Mouse (Mus musculus) ES-E14 (cell line): ENCODE measurements around the gene Ankrd13b. TPM values are rescaled to one million over a fixed set of nuclear protein-coding genes. Genes with fewer than 3 reads are reported as not detected.

ENCODE experiments used
- DNase-seq: peaks from one replicate; pipeline ENCODE4 v3.0.0-alpha.2; 2013; ENCODE audit warnings: low read depth, low spot score
- H3K27ac ChIP-seq: 2 replicates; pipeline ENCODE4 v1.5.1; 2012; ENCODE audit warnings: low read depth, mild to moderate bottlenecking, low read length, moderate library complexity, mixed read lengths; ENCODE audit not compliant: poor library complexity, insufficient read depth, severe bottlenecking
- H3K36me3 ChIP-seq: 2 replicates; pipeline ENCODE4 v1.6.1; 2012; ENCODE audit warnings: mild to moderate bottlenecking, low read length, moderate library complexity, mixed read lengths; ENCODE audit not compliant: control insufficient read depth, poor library complexity, insufficient read depth, severe bottlenecking
- H3K4me1 ChIP-seq, 2 experiments: fragments of 150-350 bp in 1 of 2; sonication (generic) in 1 of 2; 2 replicates each; pipeline ENCODE4 v1.6.1; 2012; ENCODE audit warnings: low read length in 2 of 2, mild to moderate bottlenecking in 1 of 2, mixed read lengths in 1 of 2; ENCODE audit not compliant: control insufficient read depth in 2 of 2, insufficient read depth in 2 of 2, poor library complexity in 1 of 2
- H3K4me3 ChIP-seq, 2 experiments: fragments of 150-350 bp in 1 of 2; sonication (generic) in 1 of 2; 2 replicates each; pipeline ENCODE4 v1.5.1; 2012; ENCODE audit warnings: low read length in 2 of 2, low read depth in 1 of 2, mild to moderate bottlenecking in 1 of 2, mixed read lengths in 1 of 2; ENCODE audit not compliant: insufficient read depth in 1 of 2, poor library complexity in 1 of 2, severe bottlenecking in 1 of 2
- H3K9ac ChIP-seq: 2 replicates; pipeline ENCODE4 v1.6.1; 2012; ENCODE audit warnings: low read depth, mild to moderate bottlenecking, low read length, mixed read lengths; ENCODE audit not compliant: poor library complexity, insufficient read depth, severe bottlenecking
- H3K9me3 ChIP-seq: fragments of 150-350 bp; sonication (generic); 2 replicates; pipeline ENCODE4 v1.6.1; 2012; ENCODE audit warnings: low read depth, mild to moderate bottlenecking, low read length; ENCODE audit not compliant: control insufficient read depth, insufficient read depth
- CHD2 ChIP-seq: IDR thresholded peaks from 2 replicates; pipeline ENCODE4 v1.6.1; 2014; ENCODE audit warnings: mild to moderate bottlenecking, low read depth, low read length, inconsistent platforms
- HCFC1 ChIP-seq: IDR thresholded peaks from 2 replicates; pipeline ENCODE4 v1.6.1; 2012; ENCODE audit warnings: low read length, inconsistent platforms, borderline replicate concordance; ENCODE audit not compliant: insufficient read depth
- MAFK ChIP-seq: IDR thresholded peaks from 2 replicates; pipeline ENCODE4 v1.6.1; 2014; ENCODE audit warnings: mild to moderate bottlenecking, low read depth, low read length, inconsistent platforms; ENCODE audit not compliant: insufficient read depth
- ZC3H11A ChIP-seq: IDR thresholded peaks from 2 replicates; pipeline ENCODE4 v1.6.1; 2012; ENCODE audit warnings: low read depth, mild to moderate bottlenecking, inconsistent platforms, low read length, borderline replicate concordance
- ZNF384 ChIP-seq: IDR thresholded peaks from 2 replicates; pipeline ENCODE4 v1.6.1; 2012; ENCODE audit warnings: low read depth, low read length, inconsistent platforms
- in situ Hi-C, 2 experiments: fragments of 600-800 bp; cut with MboI; formaldehyde crosslinking; loops; one replicate each; pipeline ENCODE4 v1.15.1; 2025; ENCODE audit warnings: low sequenced_read_pairs in 2 of 2, inconsistent platforms in 1 of 2; ENCODE audit not compliant: unreplicated experiment in 2 of 2
- total RNA-seq: library from RNA; depleted of rRNA; stranded (reverse); fragments of 300-350 nt; gene quantifications from 2 replicates; pipeline ENCODE4 v1.2.3, GENCODE M21; 2012; rRNA removed

Ankrd13b gene
- total RNA-seq, 1 experiment = 7.0 TPM

GRCm38 (mm10) chr11:77423175-77423859, 66.2 kb downstream of the Ankrd13b start:
- Histone ChIP-seq H3K27ac (no peak overlapping the region; the same call in 1 of the 2 replicates), H3K9me3 (no peaks in the 10 kb centered on the region), H3K36me3 (no peaks in the 10 kb centered on the region), H3K4me1 (no peaks in the 10 kb centered on the region), H3K9ac (no peak overlapping the region), H3K4me3 (no peak overlapping the region)
- in situ Hi-C loops = no loop called here
- DNase-seq = no peak
- no peak for TF ChIP-seq MAFK
- TF ChIP-seq ZC3H11A = no peak
- TF ChIP-seq HCFC1 = no peak
- no peak for TF ChIP-seq CHD2
- TF ChIP-seq ZNF384 = no peak

Other genes with a start within 250 kb of the Ankrd13b start
- 0.48 and 0.80 TPM in 2 replicates for gene Coro6, start 27.3 kb downstream of the Ankrd13b start, total RNA-seq
- 43.1 and 55.2 TPM in 2 replicates for gene Git1, start 3.9 kb upstream of the Ankrd13b start, total RNA-seq
- 1.6 and 1.7 TPM in 2 replicates for gene Abhd15, start 25.4 kb upstream of the Ankrd13b start, total RNA-seq
- gene Trp53i13, start 26.3 kb upstream of the Ankrd13b start, total RNA-seq = 18.4 and 23.5 TPM in 2 replicates
- gene Gm10392, start 29.5 kb upstream of the Ankrd13b start, total RNA-seq = 0.26 TPM in 1 of 2 replicates, not detected in the other
- gene Taok1, start 118.1 kb upstream of the Ankrd13b start, total RNA-seq = 48.4 and 60.8 TPM in 2 replicates
- gene Nufip2, start 196.5 kb upstream of the Ankrd13b start, total RNA-seq = 153 and 165 TPM in 2 replicates
- gene Cryba1, start 235.6 kb upstream of the Ankrd13b start, total RNA-seq = 0.32 TPM in 1 of 2 replicates, not detected in the other